ENCODE assay signal across 23 mouse cellular contexts in the genomic region with DNA sequence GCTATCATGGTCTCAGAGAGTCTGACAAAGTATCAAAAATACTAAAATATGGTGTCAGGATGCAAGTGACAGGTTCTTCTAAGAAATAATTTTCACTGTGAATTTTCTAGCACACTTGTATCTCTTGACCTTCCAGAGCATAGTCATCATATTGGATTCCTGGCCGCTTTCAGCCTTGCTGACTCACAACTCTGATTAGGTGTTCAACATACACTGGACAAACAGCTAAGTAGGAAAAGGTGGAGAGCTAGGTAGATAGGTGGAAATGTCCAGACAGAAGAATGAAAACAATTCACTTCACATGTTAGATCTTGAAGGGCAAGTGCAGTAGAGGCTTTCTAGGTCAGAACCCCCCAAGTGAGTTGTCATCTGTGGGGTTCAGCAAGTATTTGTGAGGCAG.
"Had no signal": no experiment of that assay in that cellular context is flagged by ENCODE, and none has a peak within 500 bp of the region (broad histone marks: within the 10 kb centered on the region; RNA-seq: fewer than 3 reads in every experiment).

No protein-coding gene starts in this region.

- DNase-seq: gastrocnemius, adult 2 months; gastrocnemius, postnatal 10 days; gastrocnemius, postnatal 25 days; heart, adult 2 months; heart, postnatal 10 days; heart, postnatal 4 days; kidney, adult 18-20 months; kidney, adult 8-10 months; kidney, postnatal 10 days; kidney, postnatal 25 days; kidney, postnatal 4 days; layer of hippocampus, postnatal 36 days; left cerebral cortex, postnatal 4 days had no signal

- H3K4me3 ChIP-seq: gastrocnemius, adult 2 months; heart, adult 2 months; heart, embryonic 12.5 days; hindbrain, embryonic 10.5 days; hindbrain, embryonic 12.5 days; intestine, embryonic 15.5 days; layer of hippocampus, adult 2 months; limb, embryonic 13.5 days; limb, embryonic 15.5 days; liver, embryonic 12.5 days had no signal

- H3K4me1 ChIP-seq: hindbrain, embryonic 10.5 days; hindbrain, embryonic 12.5 days; intestine, embryonic 15.5 days; limb, embryonic 13.5 days; liver, embryonic 12.5 days had no signal

- H3K27ac ChIP-seq: gastrocnemius, adult 2 months; heart, adult 2 months; hindbrain, embryonic 10.5 days; hindbrain, embryonic 12.5 days; hindbrain, embryonic 14.5 days; intestine, embryonic 15.5 days; layer of hippocampus, adult 2 months; limb, embryonic 13.5 days; limb, embryonic 15.5 days; liver, embryonic 12.5 days; liver, embryonic 14.5 days had no signal
